Mouse (Mus musculus) MEL (cell line): ENCODE data around the gene Arel1.

ENCODE experiments used
- CTCF ChIP-seq, 3 experiments: IDR thresholded peaks in 2 of 3; conservative IDR thresholded peaks in 1 of 3; 2 replicates each; pipeline ENCODE4 v1.5.1; 2011 to 2012; ENCODE audit warnings: low read length in 3 of 3, low read depth in 2 of 3, mild to moderate bottlenecking in 2 of 3, improper control_type of control experiment in 1 of 3, inconsistent platforms in 1 of 3, mixed read lengths in 1 of 3, moderate library complexity in 1 of 3; ENCODE audit not compliant: control insufficient read depth in 1 of 3, insufficient read depth in 1 of 3, poor library complexity in 1 of 3, severe bottlenecking in 1 of 3
- E2F4 ChIP-seq: IDR thresholded peaks from 2 replicates; pipeline ENCODE4 v1.6.1; 2011; ENCODE audit warnings: low read depth, low read length, improper control_type of control experiment, borderline replicate concordance
- EP300 ChIP-seq, 2 experiments: IDR thresholded peaks; 2 replicates each; pipeline ENCODE4 v1.6.1; 2011; ENCODE audit warnings: improper control_type of control experiment in 2 of 2, low read length in 2 of 2, low read depth in 1 of 2, mild to moderate bottlenecking in 1 of 2
- POLR2A ChIP-seq, 2 experiments: IDR thresholded peaks; 2 replicates each; pipeline ENCODE4 v1.6.1; 2011 to 2012; ENCODE audit warnings: low read length in 2 of 2, mild to moderate bottlenecking in 2 of 2, control low read depth in 1 of 2, improper control_type of control experiment in 1 of 2, low read depth in 1 of 2, moderate library complexity in 1 of 2; ENCODE audit not compliant: control insufficient read depth in 1 of 2, insufficient read depth in 1 of 2, poor library complexity in 1 of 2
- SMC3 ChIP-seq: IDR thresholded peaks from 2 replicates; pipeline ENCODE4 v1.6.1; 2011; ENCODE audit warnings: low read depth, low read length, improper control_type of control experiment
- UBTF ChIP-seq: IDR thresholded peaks from 2 replicates; pipeline ENCODE4 v1.6.1; 2012; ENCODE audit warnings: low read depth, mild to moderate bottlenecking, inconsistent platforms, low read length, improper control_type of control experiment, moderate library complexity, borderline replicate concordance; ENCODE audit not compliant: insufficient read depth
- USF1 ChIP-seq: IDR thresholded peaks from 2 replicates; pipeline ENCODE4 v1.6.1; 2014; ENCODE audit warnings: low read depth, mild to moderate bottlenecking, inconsistent platforms, low read length, improper control_type of control experiment, moderate library complexity

- TF ChIP-seq EP300 (IDR thresholded peaks at IDR 0.05; ENCODE audit: low read depth in 1 of 2, low read length in 2 of 2) (no peak), POLR2A (IDR thresholded peaks at IDR 0.05; ENCODE audit: control insufficient read depth in 1 of 2, insufficient read depth in 1 of 2, low read depth in 1 of 2, low read length in 2 of 2, poor library complexity in 1 of 2) (no peak), E2F4 (no peak), SMC3 (no peak), CTCF (IDR thresholded peaks at IDR 0.05 in 2 of 3, conservative IDR thresholded peaks at IDR 0.05 in 1 of 3; ENCODE audit: control insufficient read depth in 1 of 3, insufficient read depth in 1 of 3, low read depth in 2 of 3, low read length in 3 of 3, poor library complexity in 1 of 3, severe bottlenecking in 1 of 3) (no peak), USF1 (no peak), UBTF (no peak)
Measured at GRCm38 (mm10) chr12:84926542-84926941, 44.2 kb downstream of the Arel1 start.
